Mouse (Mus musculus) hindlimb bud, embryonic 11.5 days (tissue): ENCODE data around the gene Ywhah.

Experiments
- DNase-seq: peaks from one replicate; pipeline ENCODE4 v3.0.0-alpha.2; 2012; ENCODE audit warnings: low read depth, low spot score; ENCODE audit errors: extremely low spot score

Ywhah gene

GRCm38 (mm10) chr5:33018561-33019425, at the start of gene Ywhah:
Gene Ywhah, plus strand, starts transcription at chr5:33018816.
- peak; percentile 92 for DNase-seq

- DNase-seq: no peak
These were observed 42.1 kb upstream of the Ywhah start for GRCm38 (mm10) chr5:32976541-32976940.

GRCm38 (mm10) chr5:32977179-32977578, 41.4 kb upstream of the Ywhah start:
- no peak for DNase-seq

- DNase-seq: no peak
These were observed 33.2 kb upstream of the Ywhah start for GRCm38 (mm10) chr5:32985379-32985778.

GRCm38 (mm10) chr5:32987873-32988272, 30.7 kb upstream of the Ywhah start:
- no peak for DNase-seq

- DNase-seq: no peak
These were observed 28.5 kb upstream of the Ywhah start for GRCm38 (mm10) chr5:32989959-32990640.

GRCm38 (mm10) chr5:32991152-32991551, 27.5 kb upstream of the Ywhah start:
- no peak for DNase-seq

GRCm38 (mm10) chr5:32994471-32994870, 24.1 kb upstream of the Ywhah start:
- no peak for DNase-seq

GRCm38 (mm10) chr5:32995756-32996155, 22.9 kb upstream of the Ywhah start:
- no peak for DNase-seq

GRCm38 (mm10) chr5:32996560-32996959, 22.1 kb upstream of the Ywhah start:
- DNase-seq: no peak

- DNase-seq: no peak
These were observed 20.9 kb upstream of the Ywhah start for GRCm38 (mm10) chr5:32997686-32998085.

- DNase-seq: no peak
These were observed 19.8 kb upstream of the Ywhah start for GRCm38 (mm10) chr5:32998783-32999182.

- DNase-seq: no peak
These were observed 17.5 kb upstream of the Ywhah start for GRCm38 (mm10) chr5:33001111-33001510.

- no peak for DNase-seq
These were observed 15.8 kb upstream of the Ywhah start for GRCm38 (mm10) chr5:33002781-33003180.

- no peak for DNase-seq
These were observed 15.1 kb upstream of the Ywhah start for GRCm38 (mm10) chr5:33003500-33003899.

GRCm38 (mm10) chr5:33004110-33004509, 14.5 kb upstream of the Ywhah start:
- no peak for DNase-seq

- DNase-seq: no peak
These were observed 13.0 kb upstream of the Ywhah start for GRCm38 (mm10) chr5:33005442-33006145.

GRCm38 (mm10) chr5:33006670-33007069, 11.9 kb upstream of the Ywhah start:
- no peak for DNase-seq

GRCm38 (mm10) chr5:33007371-33007770, 11.2 kb upstream of the Ywhah start:
- DNase-seq: no peak

- DNase-seq: no peak
These were observed 9.3 kb upstream of the Ywhah start for GRCm38 (mm10) chr5:33009301-33009700.
